Mouse (Mus musculus): Measurements from ENCODE around the gene Fth1. TPM values are rescaled to one million over a fixed set of nuclear protein-coding genes. Genes with fewer than 3 reads are reported as not detected.
"Not testable (repeated sequence)": the region's sequence is repeated elsewhere in the genome, so short reads cannot be mapped to it uniquely, and the experiment has no call there.

Fth1 gene
- polyA plus RNA-seq, 1 experiment from 2014 or later = 1,712 TPM

DNA sequence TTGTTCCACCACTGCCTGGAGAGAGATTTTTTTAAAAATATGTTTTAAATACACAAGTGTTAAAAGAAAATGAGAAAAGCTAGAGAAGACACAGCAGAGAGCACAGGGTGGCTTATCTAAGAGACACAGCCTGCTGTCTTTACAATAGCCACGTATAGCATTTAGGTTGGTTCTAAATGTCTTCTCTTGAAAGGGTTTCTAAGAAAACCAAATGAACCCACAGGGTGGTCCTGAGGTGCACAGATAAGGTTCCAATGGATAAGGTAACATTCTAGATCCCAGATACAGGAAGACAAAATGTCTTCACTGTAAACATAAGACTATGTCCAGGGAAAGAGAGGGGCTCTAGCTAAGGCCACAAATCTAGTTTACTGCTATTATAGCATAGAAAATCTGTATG, 25.0 kb upstream of the Fth1 start:
- 73% methylated on average over 1 of the region's 1 CpGs for WGBS
- Histone ChIP-seq H3K9me3 (ENCODE audit: control insufficient read depth, low read length) (no peaks in the 10 kb centered on the region), H3K27ac (replicated peaks; ENCODE audit: low read depth, low read length) (peak overlapping the region; percentile 94), H3K4me3 (ENCODE audit: low read depth, low read length) (no peak overlapping the region), H3K4me1 (ENCODE audit: control insufficient read depth, insufficient read depth, low read length) (peaks cover 18% of the 10 kb centered on the region), H3K4me2 (ENCODE audit: low read depth, low read length) (no peak overlapping the region), H3K9ac (ENCODE audit: low read depth, low read length) (peak overlapping the region; percentile 50; the same call in 1 of the 2 replicates), H3K27me3 (replicated peaks; ENCODE audit: control insufficient read depth, insufficient read depth, low read length) (no peaks in the 10 kb centered on the region), H3K36me3 (ENCODE audit: control insufficient read depth, insufficient read depth, low read length) (no peaks in the 10 kb centered on the region)
- no peak for DNase-seq (ENCODE audit: low spot score)
- ATAC-seq (ENCODE audit: low read depth) = no peak

GRCm38 (mm10) chr19:9956624-9957388, 23.6 kb upstream of the Fth1 start:
- Histone ChIP-seq H3K9me3 (ENCODE audit: control insufficient read depth, low read length) (no peaks in the 10 kb centered on the region), H3K4me2 (ENCODE audit: low read depth, low read length) (no peak overlapping the region), H3K27me3 (replicated peaks; ENCODE audit: control insufficient read depth, insufficient read depth, low read length) (no peaks in the 10 kb centered on the region), H3K4me3 (ENCODE audit: low read depth, low read length) (no peak overlapping the region), H3K27ac (replicated peaks; ENCODE audit: low read depth, low read length) (no peak overlapping the region), H3K9ac (ENCODE audit: low read depth, low read length) (no peak overlapping the region), H3K36me3 (ENCODE audit: control insufficient read depth, insufficient read depth, low read length) (no peaks in the 10 kb centered on the region), H3K4me1 (ENCODE audit: control insufficient read depth, insufficient read depth, low read length) (peaks cover 18% of the 10 kb centered on the region)
- DNase-seq (ENCODE audit: low spot score) = no peak
- WGBS = 75% methylated on average over 4 of the region's 4 CpGs
- no peak for ATAC-seq (ENCODE audit: low read depth)

GRCm38 (mm10) chr19:9957965-9958364, 22.4 kb upstream of the Fth1 start:
- no peak overlapping the region for H3K9ac ChIP-seq (ENCODE audit: low read depth, low read length)
- no peaks in the 10 kb centered on the region for H3K9me3 ChIP-seq (ENCODE audit: control insufficient read depth, low read length)
- WGBS = 89% methylated on average over 5 of the region's 5 CpGs
- peaks cover 18% of the 10 kb centered on the region for H3K4me1 ChIP-seq (ENCODE audit: control insufficient read depth, insufficient read depth, low read length)
- H3K4me2 ChIP-seq (ENCODE audit: low read depth, low read length) = no peak overlapping the region
- H3K4me3 ChIP-seq (ENCODE audit: low read depth, low read length) = no peak overlapping the region
- H3K27me3 ChIP-seq (replicated peaks; ENCODE audit: control insufficient read depth, insufficient read depth, low read length) = no peaks in the 10 kb centered on the region
- H3K36me3 ChIP-seq (ENCODE audit: control insufficient read depth, insufficient read depth, low read length) = no peaks in the 10 kb centered on the region
- H3K27ac ChIP-seq (replicated peaks; ENCODE audit: low read depth, low read length) = no peak overlapping the region
- no peak for ATAC-seq (ENCODE audit: low read depth)
- no peak for DNase-seq (ENCODE audit: low spot score)

DNA sequence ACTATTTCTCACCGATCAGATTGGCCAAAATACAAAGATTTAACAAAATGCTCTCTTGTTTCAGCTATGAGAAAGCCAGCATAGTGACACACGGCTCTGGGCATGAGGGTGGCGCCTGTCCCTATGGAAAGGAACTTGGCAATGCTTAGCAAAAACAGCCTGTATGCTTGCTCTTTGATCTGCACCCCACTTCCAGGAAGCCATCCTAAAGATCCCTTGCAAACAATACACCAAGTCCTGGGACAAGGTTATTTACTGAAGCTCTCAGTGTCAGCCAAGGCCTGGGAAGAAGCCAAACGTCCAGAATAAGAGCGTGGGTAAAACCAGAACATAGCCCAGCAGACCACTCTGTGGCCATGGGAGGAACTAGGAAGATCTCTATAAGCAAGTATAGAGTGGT, 19.6 kb upstream of the Fth1 start:
- DNase-seq (ENCODE audit: low spot score) (no peak), ATAC-seq (ENCODE audit: low read depth) (no peak)
- 76% methylated on average over 5 of the region's 5 CpGs for WGBS
- no peaks in the 10 kb centered on the region for H3K27me3 ChIP-seq (replicated peaks; ENCODE audit: control insufficient read depth, insufficient read depth, low read length)
- no peaks in the 10 kb centered on the region for H3K4me1 ChIP-seq (ENCODE audit: control insufficient read depth, insufficient read depth, low read length)
- no peaks in the 10 kb centered on the region for H3K36me3 ChIP-seq (ENCODE audit: control insufficient read depth, insufficient read depth, low read length)
- no peak overlapping the region for H3K9ac ChIP-seq (ENCODE audit: low read depth, low read length)
- H3K4me2 ChIP-seq (ENCODE audit: low read depth, low read length) = no peak overlapping the region
- H3K27ac ChIP-seq (replicated peaks; ENCODE audit: low read depth, low read length) = no peak overlapping the region
- H3K9me3 ChIP-seq (ENCODE audit: control insufficient read depth, low read length) = no peaks in the 10 kb centered on the region
- no peak overlapping the region for H3K4me3 ChIP-seq (ENCODE audit: low read depth, low read length)

DNA sequence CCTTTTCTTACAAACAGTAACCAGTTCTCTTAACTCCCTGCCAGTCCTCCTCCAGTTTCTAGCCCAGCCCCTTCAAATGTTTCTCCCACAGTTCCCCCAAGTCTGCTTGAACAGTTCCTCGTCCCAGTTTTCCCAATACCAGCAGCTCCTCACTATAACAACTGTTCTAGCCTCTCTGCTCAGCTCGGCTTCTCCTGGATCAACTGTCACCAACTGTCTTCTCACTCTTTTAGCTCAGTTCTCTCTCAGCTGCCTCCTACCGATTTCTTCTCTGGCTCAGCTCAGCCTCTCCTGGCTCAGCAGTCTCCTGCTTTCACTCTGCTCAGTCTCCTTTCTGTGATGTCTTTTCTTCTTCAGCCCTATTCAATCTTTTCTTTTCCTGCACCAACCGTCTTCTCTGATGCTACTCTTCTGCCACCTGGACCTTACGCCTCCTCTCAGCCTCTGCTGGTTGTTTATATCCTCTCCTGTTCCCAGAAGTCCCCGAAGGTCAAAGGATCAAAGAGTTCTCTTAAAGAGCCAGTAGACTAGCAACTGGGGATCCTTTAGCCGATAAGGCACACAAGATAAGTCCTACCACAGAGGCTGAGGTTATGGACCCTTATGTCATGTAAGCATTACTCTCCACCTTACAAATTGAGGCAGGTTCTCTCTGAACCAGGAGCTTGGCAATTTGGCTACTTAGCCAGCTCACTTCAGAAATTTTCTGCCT, 16.0 kb upstream of the Fth1 start:
- Histone ChIP-seq H3K4me1 (ENCODE audit: control insufficient read depth, insufficient read depth, low read length) (no peaks in the 10 kb centered on the region), H3K4me2 (ENCODE audit: low read depth, low read length) (no peak overlapping the region), H3K9ac (ENCODE audit: low read depth, low read length) (no peak overlapping the region), H3K36me3 (ENCODE audit: control insufficient read depth, insufficient read depth, low read length) (no peaks in the 10 kb centered on the region), H3K4me3 (ENCODE audit: low read depth, low read length) (no peak overlapping the region), H3K9me3 (ENCODE audit: control insufficient read depth, low read length) (no peaks in the 10 kb centered on the region), H3K27ac (replicated peaks; ENCODE audit: low read depth, low read length) (no peak overlapping the region), H3K27me3 (replicated peaks; ENCODE audit: control insufficient read depth, insufficient read depth, low read length) (no peaks in the 10 kb centered on the region)
- ATAC-seq (ENCODE audit: low read depth) (no peak), DNase-seq (ENCODE audit: low spot score) (no peak)
- 23% methylated on average over 7 of the region's 7 CpGs for WGBS

DNA sequence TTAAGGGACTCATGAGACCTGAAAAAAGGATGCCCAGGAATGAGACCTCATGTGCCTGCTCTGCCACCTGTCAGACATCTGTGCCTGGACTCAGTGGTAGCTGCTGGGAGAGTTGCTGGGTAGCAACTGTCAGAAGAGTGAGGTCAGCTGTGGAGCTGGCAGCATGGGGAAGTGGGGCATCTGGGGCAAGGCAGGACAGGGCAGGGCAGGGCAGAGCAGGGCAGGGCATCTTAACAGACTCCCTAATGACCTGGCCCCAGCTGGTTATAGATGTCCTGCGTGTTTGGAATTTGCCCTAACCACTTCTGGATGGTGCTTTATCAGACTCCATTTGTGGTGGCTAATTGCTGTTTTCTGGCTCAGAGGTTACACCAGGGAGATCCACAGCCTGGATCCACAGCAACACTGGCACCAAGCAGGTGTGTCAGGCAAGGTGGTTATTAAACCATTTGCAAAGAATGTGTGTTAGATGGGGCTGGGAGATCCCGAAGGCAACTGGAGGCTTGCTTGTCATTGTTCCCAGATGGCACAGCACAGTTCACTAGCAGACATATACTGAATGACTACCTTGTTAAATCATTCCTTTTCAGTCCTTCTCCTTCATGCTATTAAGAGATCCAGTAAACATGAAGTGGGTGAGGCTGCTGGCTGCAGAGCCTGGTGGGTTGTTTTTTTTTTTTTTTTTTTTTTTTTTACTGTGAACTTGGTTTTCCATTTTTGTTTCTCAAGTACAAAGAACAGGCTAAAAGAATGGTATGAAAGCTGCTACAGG, 14.1 kb upstream of the Fth1 start:
- no peaks in the 10 kb centered on the region for H3K4me1 ChIP-seq (ENCODE audit: control insufficient read depth, insufficient read depth, low read length)
- no peak overlapping the region for H3K9ac ChIP-seq (ENCODE audit: low read depth, low read length)
- H3K4me2 ChIP-seq (ENCODE audit: low read depth, low read length) = no peak overlapping the region
- no peaks in the 10 kb centered on the region for H3K9me3 ChIP-seq (ENCODE audit: control insufficient read depth, low read length)
- DNase-seq (ENCODE audit: low spot score) (no peak), ATAC-seq (ENCODE audit: low read depth) (peak; percentile 50)
- no peaks in the 10 kb centered on the region for H3K27me3 ChIP-seq (replicated peaks; ENCODE audit: control insufficient read depth, insufficient read depth, low read length)
- no peak overlapping the region for H3K4me3 ChIP-seq (ENCODE audit: low read depth, low read length)
- no peaks in the 10 kb centered on the region for H3K36me3 ChIP-seq (ENCODE audit: control insufficient read depth, insufficient read depth, low read length)
- H3K27ac ChIP-seq (replicated peaks; ENCODE audit: low read depth, low read length) = no peak overlapping the region
- 44% methylated on average over 2 of the region's 2 CpGs for WGBS

GRCm38 (mm10) chr19:9968081-9968787, 12.2 kb upstream of the Fth1 start:
- no peak overlapping the region for H3K27ac ChIP-seq (replicated peaks; ENCODE audit: low read depth, low read length)
- ATAC-seq (ENCODE audit: low read depth) (no peak), DNase-seq (ENCODE audit: low spot score) (no peak)
- H3K9ac ChIP-seq (ENCODE audit: low read depth, low read length) = no peak overlapping the region
- H3K4me2 ChIP-seq (ENCODE audit: low read depth, low read length) = no peak overlapping the region
- H3K4me3 ChIP-seq (ENCODE audit: low read depth, low read length) = no peak overlapping the region
- H3K36me3 ChIP-seq (ENCODE audit: control insufficient read depth, insufficient read depth, low read length) = no peaks in the 10 kb centered on the region
- WGBS = 85% methylated on average over 8 of the region's 10 CpGs
- H3K27me3 ChIP-seq (replicated peaks; ENCODE audit: control insufficient read depth, insufficient read depth, low read length) = no peaks in the 10 kb centered on the region
- H3K4me1 ChIP-seq (ENCODE audit: control insufficient read depth, insufficient read depth, low read length) = no peaks in the 10 kb centered on the region
- H3K9me3 ChIP-seq (ENCODE audit: control insufficient read depth, low read length) = no peaks in the 10 kb centered on the region

GRCm38 (mm10) chr19:9974853-9975252, 5.5 kb upstream of the Fth1 start:
- peak; percentile 17; the same call in 1 of the 2 replicates for ATAC-seq (ENCODE audit: low read depth)
- 75% methylated on average over 2 of the region's 2 CpGs for WGBS

More at GRCm38 (mm10) chr19:9974853-9975252, 5.5 kb upstream of the Fth1 start:
- H3K27me3 ChIP-seq (replicated peaks; ENCODE audit: control insufficient read depth, insufficient read depth, low read length); H3K9me3 ChIP-seq (ENCODE audit: control insufficient read depth, low read length); H3K4me2 ChIP-seq (ENCODE audit: low read depth, low read length); H3K9ac ChIP-seq (ENCODE audit: low read depth, low read length); H3K36me3 ChIP-seq (ENCODE audit: control insufficient read depth, insufficient read depth, low read length); H3K4me3 ChIP-seq (ENCODE audit: low read depth, low read length); DNase-seq (ENCODE audit: low spot score); H3K27ac ChIP-seq (replicated peaks; ENCODE audit: low read depth, low read length): not testable (repeated sequence)
- H3K4me1 ChIP-seq (ENCODE audit: control insufficient read depth, insufficient read depth, low read length) = peaks cover 11% of the 10 kb centered on the region; the same call in 1 of the 2 replicates
